Mouse (Mus musculus): ENCODE measurements around the gene Tmem220. TPM values are rescaled to one million over a fixed set of nuclear protein-coding genes. Genes with fewer than 3 reads are reported as not detected.
A peak's percentile ranks its signal among the peaks of the same experiment; 100 is the strongest.

Tmem220 gene
- total and polyA plus RNA-seq, 2 experiments from 2014 or later = 0.11 to 0.93 TPM

GRCm38 (mm10) chr11:67081125-67081649 is 56.2 kb downstream of the Tmem220 start:
- Histone ChIP-seq H3K4me2 (ENCODE audit: low read depth, low read length, poor library complexity, severe bottlenecking) (no peak overlapping the region), H3K36me3 (ENCODE audit: insufficient read depth, low read length) (no peaks in the 10 kb centered on the region), H3K27ac (ENCODE audit: low read depth, low read length) (no peak overlapping the region), H3K27me3 (ENCODE audit: insufficient read depth, low read length) (0 out of 2 replicates have a peak, but pooled peaks cover 7% of the 10 kb centered on the region), H3K4me1 (ENCODE audit: insufficient read depth, low read length) (no peaks in the 10 kb centered on the region), H3K4me3 (ENCODE audit: low read depth, low read length) (no peak overlapping the region), H3K9me3 (ENCODE audit: low read length) (no peaks in the 10 kb centered on the region), H3K9ac (replicated peaks; ENCODE audit: low read length, poor library complexity, severe bottlenecking) (no peak overlapping the region)
- WGBS = 8% methylated on average over 10 of the region's 11 CpGs
- TF ChIP-seq CTCF (IDR thresholded peaks at IDR 0.05) = no peak
- DNase-seq (ENCODE audit: low spot score) = no peak
- ATAC-seq (ENCODE audit: low FRiP score) = no peak

GRCm38 (mm10) chr11:67082188-67082587 is 57.2 kb downstream of the Tmem220 start:
- Histone ChIP-seq H3K4me3 (ENCODE audit: low read depth, low read length) (no peak overlapping the region), H3K9me3 (ENCODE audit: low read length) (no peaks in the 10 kb centered on the region), H3K9ac (replicated peaks; ENCODE audit: low read length, poor library complexity, severe bottlenecking) (no peak overlapping the region), H3K27me3 (ENCODE audit: insufficient read depth, low read length) (0 out of 2 replicates have a peak, but pooled peaks cover 7% of the 10 kb centered on the region), H3K27ac (ENCODE audit: low read depth, low read length) (no peak overlapping the region), H3K4me1 (ENCODE audit: insufficient read depth, low read length) (no peaks in the 10 kb centered on the region), H3K36me3 (ENCODE audit: insufficient read depth, low read length) (no peaks in the 10 kb centered on the region), H3K4me2 (ENCODE audit: low read depth, low read length, poor library complexity, severe bottlenecking) (no peak overlapping the region)
- TF ChIP-seq CTCF (IDR thresholded peaks at IDR 0.05) = no peak
- no peak for DNase-seq (ENCODE audit: low spot score)
- 90% methylated on average over 7 of the region's 7 CpGs for WGBS
- no peak for ATAC-seq (ENCODE audit: low FRiP score)

DNA sequence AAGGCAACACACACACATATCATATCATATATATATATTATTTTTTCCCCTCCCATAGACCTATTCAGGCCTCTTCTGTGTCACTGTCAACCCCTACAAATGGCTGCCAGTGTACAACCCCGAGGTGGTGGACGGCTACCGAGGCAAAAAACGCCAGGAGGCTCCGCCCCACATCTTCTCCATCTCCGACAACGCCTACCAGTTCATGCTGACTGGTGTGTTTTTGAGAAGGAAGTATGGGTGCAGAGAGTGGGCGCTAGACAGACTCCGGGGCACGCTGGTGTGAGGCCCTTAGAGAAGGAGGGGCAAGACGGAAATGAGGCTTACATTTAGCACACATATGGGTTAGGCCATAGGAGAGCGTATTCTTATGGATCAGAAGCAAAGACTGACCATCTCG is 57.8 kb downstream of the Tmem220 start:
- Histone ChIP-seq H3K4me1 (ENCODE audit: insufficient read depth, low read length) (no peaks in the 10 kb centered on the region), H3K4me3 (ENCODE audit: low read depth, low read length) (no peak overlapping the region), H3K4me2 (ENCODE audit: low read depth, low read length, poor library complexity, severe bottlenecking) (no peak overlapping the region), H3K27ac (ENCODE audit: low read depth, low read length) (no peak overlapping the region), H3K9me3 (ENCODE audit: low read length) (no peaks in the 10 kb centered on the region), H3K27me3 (ENCODE audit: insufficient read depth, low read length) (0 out of 2 replicates have a peak, but pooled peaks cover 7% of the 10 kb centered on the region), H3K9ac (replicated peaks; ENCODE audit: low read length, poor library complexity, severe bottlenecking) (no peak overlapping the region), H3K36me3 (ENCODE audit: insufficient read depth, low read length) (no peaks in the 10 kb centered on the region)
- no peak for TF ChIP-seq CTCF (IDR thresholded peaks at IDR 0.05)
- 85% methylated on average over 13 of the region's 13 CpGs for WGBS
- DNase-seq (ENCODE audit: low spot score) (no peak), ATAC-seq (ENCODE audit: low FRiP score) (no peak)

- TF ChIP-seq CTCF (IDR thresholded peaks at IDR 0.05) = no peak
- Histone ChIP-seq H3K9ac (replicated peaks; ENCODE audit: low read length, poor library complexity, severe bottlenecking) (no peak overlapping the region), H3K27me3 (ENCODE audit: insufficient read depth, low read length) (0 out of 2 replicates have a peak, but pooled peaks cover 7% of the 10 kb centered on the region), H3K36me3 (ENCODE audit: insufficient read depth, low read length) (no peaks in the 10 kb centered on the region), H3K27ac (ENCODE audit: low read depth, low read length) (no peak overlapping the region), H3K4me3 (ENCODE audit: low read depth, low read length) (no peak overlapping the region), H3K4me1 (ENCODE audit: insufficient read depth, low read length) (no peaks in the 10 kb centered on the region), H3K4me2 (ENCODE audit: low read depth, low read length, poor library complexity, severe bottlenecking) (no peak overlapping the region), H3K9me3 (ENCODE audit: low read length) (no peaks in the 10 kb centered on the region)
- DNase-seq (ENCODE audit: low spot score) (no peak), ATAC-seq (ENCODE audit: low FRiP score) (no peak)
- 59% methylated on average over 6 of the region's 6 CpGs for WGBS
Measured at GRCm38 (mm10) chr11:67083239-67083638, 58.3 kb downstream of the Tmem220 start.

GRCm38 (mm10) chr11:67083712-67084340 is 58.9 kb downstream of the Tmem220 start:
- Histone ChIP-seq H3K4me3 (ENCODE audit: low read depth, low read length) (no peak overlapping the region), H3K27me3 (ENCODE audit: insufficient read depth, low read length) (0 out of 2 replicates have a peak, but pooled peaks cover 7% of the 10 kb centered on the region), H3K9ac (replicated peaks; ENCODE audit: low read length, poor library complexity, severe bottlenecking) (no peak overlapping the region), H3K27ac (ENCODE audit: low read depth, low read length) (no peak overlapping the region), H3K4me2 (ENCODE audit: low read depth, low read length, poor library complexity, severe bottlenecking) (no peak overlapping the region), H3K36me3 (ENCODE audit: insufficient read depth, low read length) (no peaks in the 10 kb centered on the region), H3K4me1 (ENCODE audit: insufficient read depth, low read length) (no peaks in the 10 kb centered on the region), H3K9me3 (ENCODE audit: low read length) (no peaks in the 10 kb centered on the region)
- WGBS = 38% methylated on average over 32 of the region's 32 CpGs
- DNase-seq (ENCODE audit: low spot score) = no peak
- peak; percentile 20; the same call in 1 of the 2 replicates for TF ChIP-seq CTCF (IDR thresholded peaks at IDR 0.05)
- ATAC-seq (ENCODE audit: low FRiP score) = no peak

Other genes starting within 250 kb of the Tmem220 start
- gene Pirt, start 113.2 kb upstream of the Tmem220 start, total RNA-seq (2014; rRNA removed) = 0.76 and 1.4 TPM in 2 replicates
- gene Pirt, start 113.2 kb upstream of the Tmem220 start, polyA plus RNA-seq (2015; fragmentation: Nextera tagmentation; extraction: Ambion mirVana) = 0.47 and 0.59 TPM in 2 replicates
- not detected in 2 replicates for gene Tmem238l, start 68.5 kb upstream of the Tmem220 start, total RNA-seq (2014; rRNA removed)
- not detected in 2 replicates for gene Tmem238l, start 68.5 kb upstream of the Tmem220 start, polyA plus RNA-seq (2015; fragmentation: Nextera tagmentation; extraction: Ambion mirVana)
- 23.7 and 28.6 TPM in 2 replicates for gene Adprm, start 27.4 kb downstream of the Tmem220 start, total RNA-seq (2014; rRNA removed)
- 25.9 and 28.1 TPM in 2 replicates for gene Adprm, start 27.4 kb downstream of the Tmem220 start, polyA plus RNA-seq (2015; fragmentation: Nextera tagmentation; extraction: Ambion mirVana)
- 11.2 and 12.4 TPM in 2 replicates for gene Sco1, start 27.5 kb downstream of the Tmem220 start, total RNA-seq (2014; rRNA removed)
- gene Sco1, start 27.5 kb downstream of the Tmem220 start, polyA plus RNA-seq (2015; fragmentation: Nextera tagmentation; extraction: Ambion mirVana) = 13.2 and 14.7 TPM in 2 replicates
- 0.24 and 1.2 TPM in 2 replicates for gene Myh3, start 53.1 kb downstream of the Tmem220 start, total RNA-seq (2014; rRNA removed)
- gene Myh3, start 53.1 kb downstream of the Tmem220 start, polyA plus RNA-seq (2015; fragmentation: Nextera tagmentation; extraction: Ambion mirVana) = 0.13 and 0.25 TPM in 2 replicates
- gene Myh2, start 145.9 kb downstream of the Tmem220 start, total RNA-seq (2014; rRNA removed) = 0.33 and 0.55 TPM in 2 replicates
- 0.15 and 0.20 TPM in 2 replicates for gene Myh2, start 145.9 kb downstream of the Tmem220 start, polyA plus RNA-seq (2015; fragmentation: Nextera tagmentation; extraction: Ambion mirVana)
- 0.11 and 0.19 TPM in 2 replicates for gene Myh1, start 174.9 kb downstream of the Tmem220 start, total RNA-seq (2014; rRNA removed)
- gene Myh1, start 174.9 kb downstream of the Tmem220 start, polyA plus RNA-seq (2015; fragmentation: Nextera tagmentation; extraction: Ambion mirVana) = 0.10 and 0.11 TPM in 2 replicates
- gene Myh4, start 212.9 kb downstream of the Tmem220 start, total RNA-seq (2014; rRNA removed) = 0.11 and 0.19 TPM in 2 replicates
- gene Myh4, start 212.9 kb downstream of the Tmem220 start, polyA plus RNA-seq (2015; fragmentation: Nextera tagmentation; extraction: Ambion mirVana) = 0.07 and 0.10 TPM in 2 replicates

All from midbrain, postnatal 0 days (tissue).